Mouse (Mus musculus): ENCODE data around the gene Trim60.

The Trim60 gene

DNA sequence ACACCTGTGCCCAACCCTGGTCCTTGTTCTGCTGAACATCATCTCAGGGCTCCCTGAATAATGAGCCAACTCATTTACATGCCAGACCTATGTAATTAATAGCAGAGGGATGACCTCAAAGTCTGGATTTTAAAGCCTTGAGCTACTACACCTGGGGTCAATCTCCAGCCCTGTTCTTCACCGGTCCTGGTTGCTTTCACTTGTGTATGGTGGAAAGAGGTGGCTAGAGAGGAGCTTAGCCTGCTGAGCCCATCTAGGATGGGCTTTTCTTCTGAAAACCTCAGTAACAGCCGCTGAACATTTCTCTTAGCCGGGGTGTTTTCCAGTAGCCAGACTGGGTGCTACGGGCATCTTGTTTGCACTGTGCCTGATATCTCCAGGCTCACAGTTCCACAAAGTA lies 30.7 kb downstream of the Trim60 start, which contains the start of gene Trim75:
TSS of gene Trim75 (minus strand) at position 101 of the 400 bp plus-strand sequence.
- DNase-seq (ENCODE audit: low read depth, low spot score), result no peak

GRCm38 (mm10) chr8:64983150-64983897 lies 35.1 kb downstream of the Trim60 start:
- DNase-seq (ENCODE audit: low read depth, low spot score), result peak; percentile 33

DNA sequence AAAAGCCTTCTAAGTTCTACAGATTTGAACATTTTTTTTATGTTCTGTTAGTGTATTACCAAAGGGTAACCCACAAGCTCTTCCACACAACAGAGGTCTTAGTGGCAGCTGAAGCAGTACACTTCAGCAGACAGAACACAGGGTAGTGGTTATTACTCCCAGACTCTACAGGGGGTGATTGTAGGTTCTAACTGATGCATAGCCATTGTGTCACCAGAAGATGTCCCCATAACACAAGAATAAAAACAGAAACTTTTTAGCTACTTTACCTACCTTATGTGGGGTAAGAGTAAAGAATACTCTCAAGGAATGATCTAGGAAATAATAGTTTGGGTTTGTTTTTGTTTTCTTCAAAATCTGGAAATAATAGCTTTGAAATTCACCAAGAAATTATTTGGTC lies 55.5 kb downstream of the Trim60 start:
- peak; percentile 30 for DNase-seq (ENCODE audit: low read depth, low spot score)

DNA sequence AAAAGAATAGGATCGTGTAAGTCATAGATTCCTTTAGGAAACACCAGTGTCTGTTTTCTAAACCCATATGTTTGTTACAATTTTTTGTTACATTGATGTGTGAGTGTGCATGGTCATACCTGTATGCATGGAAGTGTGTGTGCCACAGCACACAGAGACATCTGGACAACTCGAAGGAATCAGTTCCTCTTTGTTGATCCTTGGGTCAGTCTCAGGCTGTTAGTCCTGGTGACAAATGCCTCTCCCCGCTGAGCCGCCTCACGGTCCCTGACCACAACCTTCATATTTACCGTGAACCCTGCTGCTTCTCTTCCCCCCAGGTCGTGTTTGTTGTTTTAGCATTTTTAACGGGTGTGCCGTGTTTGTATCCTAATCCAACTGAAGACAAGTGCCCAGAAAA lies 59.4 kb downstream of the Trim60 start:
- no peak for DNase-seq (ENCODE audit: low read depth, low spot score)

- peak; percentile 72 for DNase-seq (ENCODE audit: low read depth, low spot score)
Observed at GRCm38 (mm10) chr8:64952101-64952500, 66.3 kb downstream of the Trim60 start.

All from ES-CJ7 (cell line).